Mouse (Mus musculus) lung, embryonic 15.5 days (tissue): ENCODE measurements around the gene Vash2. TPM values are rescaled to one million over a fixed set of nuclear protein-coding genes. Genes with fewer than 3 reads are reported as not detected.

ENCODE experiments used
- ATAC-seq: fragments of 200-750 bp; cut with Nextera tagmentation; 2 replicates; pipeline ENCODE4 v1.8.0; 2017; ENCODE audit warnings: moderate number of reproducible peaks, borderline replicate concordance; ENCODE audit not compliant: low FRiP score, low TSS enrichment; ENCODE audit errors: extremely low read depth
- H3K27ac ChIP-seq: fragments of 300-500 bp; sonication (generic); 2 replicates; pipeline ENCODE4 v1.5.1; 2015; ENCODE audit warnings: moderate library complexity, mild to moderate bottlenecking, inconsistent platforms
- H3K27me3 ChIP-seq: fragments of 300-500 bp; sonication (generic); 2 replicates; pipeline ENCODE4 v1.6.1; 2015; ENCODE audit warnings: inconsistent platforms
- H3K36me3 ChIP-seq: fragments of 300-500 bp; sonication (generic); 2 replicates; pipeline ENCODE4 v1.6.1; 2015; ENCODE audit warnings: inconsistent platforms
- H3K4me1 ChIP-seq: fragments of 300-500 bp; sonication (generic); 2 replicates; pipeline ENCODE4 v1.6.1; 2015; ENCODE audit warnings: inconsistent platforms
- H3K4me2 ChIP-seq: fragments of 300-500 bp; sonication (generic); 2 replicates; pipeline ENCODE4 v1.6.1; 2015; ENCODE audit warnings: inconsistent platforms, mild to moderate bottlenecking, moderate library complexity
- H3K4me3 ChIP-seq: fragments of 300-500 bp; sonication (generic); 2 replicates; pipeline ENCODE4 v1.5.1; 2015; ENCODE audit warnings: mild to moderate bottlenecking, inconsistent platforms
- H3K9ac ChIP-seq: fragments of 300-500 bp; sonication (generic); 2 replicates; pipeline ENCODE4 v1.6.1; 2015; ENCODE audit warnings: inconsistent platforms
- H3K9me3 ChIP-seq: fragments of 300-500 bp; sonication (generic); 2 replicates; pipeline ENCODE4 v1.6.1; 2016; ENCODE audit warnings: inconsistent platforms
- WGBS: fragments of 180-500 bp; shearing (Covaris S2); methylation state at CpG from one replicate; pipeline ENCODE4 v1.1.7; 2015; 5-methylcytosine and 5-hydroxymethylcytosine counted together
- polyA plus RNA-seq: library from polyadenylated mRNA; unstranded; fragments of >200 nt; fragmentation: Nextera tagmentation; extraction: Ambion mirVana; gene quantifications from 2 replicates; pipeline ENCODE4 v1.2.1, GENCODE M21; 2015

Vash2 gene
- polyA plus RNA-seq, 1 experiment from 2014 or later = 23.2 TPM

DNA sequence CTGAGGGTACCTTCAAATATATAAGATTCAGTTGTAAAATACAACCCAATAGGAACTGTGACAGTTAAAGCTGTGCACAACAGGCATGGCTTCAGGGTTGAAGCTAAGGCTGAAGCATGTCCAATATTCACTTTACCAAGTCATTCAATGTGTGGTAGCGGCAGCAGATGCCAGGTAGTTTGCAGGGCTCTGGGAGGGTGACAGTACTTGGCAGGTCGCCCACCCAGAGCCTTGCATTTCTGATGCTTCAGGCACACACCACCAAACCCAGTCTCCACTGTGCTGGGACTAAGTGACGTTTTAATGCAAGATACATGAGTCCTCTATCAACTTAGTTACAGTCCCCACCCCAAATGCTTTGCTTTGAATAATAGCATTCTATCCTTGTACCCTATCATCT is 21.6 kb upstream of the Vash2 start:
- no peak overlapping the region for H3K27ac ChIP-seq
- no peak overlapping the region for H3K4me2 ChIP-seq
- peaks cover 11% of the 10 kb centered on the region; the same call in 1 of the 2 replicates for H3K36me3 ChIP-seq
- H3K4me3 ChIP-seq = no peak overlapping the region
- no peaks in the 10 kb centered on the region for H3K27me3 ChIP-seq
- H3K9me3 ChIP-seq = 0 out of 2 replicates have a peak, but pooled peaks cover 4% of the 10 kb centered on the region
- no peak overlapping the region for H3K9ac ChIP-seq
- 78% methylated on average over 3 of the region's 3 CpGs for WGBS
- no peak for ATAC-seq
- H3K4me1 ChIP-seq = no peaks in the 10 kb centered on the region

DNA sequence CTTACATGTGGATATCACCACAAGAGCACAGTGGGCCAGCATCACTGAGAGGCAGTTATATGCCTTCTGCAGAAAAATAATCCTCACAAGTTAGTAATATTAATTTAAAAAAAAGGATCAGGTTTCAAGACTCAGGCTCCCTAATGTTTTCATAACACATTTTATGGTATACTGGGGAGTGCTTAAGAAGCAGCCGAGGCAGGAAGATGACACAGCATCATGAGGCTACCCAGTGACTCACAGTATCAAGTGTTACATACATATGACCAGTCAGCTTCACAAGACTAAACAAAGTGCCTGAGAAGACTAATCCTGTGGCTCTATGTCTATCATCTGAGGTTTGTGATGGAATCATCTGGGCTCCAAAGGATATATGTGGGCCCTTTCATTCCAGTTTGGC is 18.9 kb upstream of the Vash2 start:
- Histone ChIP-seq H3K4me1 (no peaks in the 10 kb centered on the region), H3K27ac (no peak overlapping the region), H3K4me3 (no peak overlapping the region), H3K27me3 (no peaks in the 10 kb centered on the region), H3K4me2 (no peak overlapping the region), H3K9ac (no peak overlapping the region), H3K36me3 (no peaks in the 10 kb centered on the region), H3K9me3 (0 out of 2 replicates have a peak, but pooled peaks cover 4% of the 10 kb centered on the region)
- WGBS = 57% methylated on average over 1 of the region's 1 CpGs
- no peak for ATAC-seq

DNA sequence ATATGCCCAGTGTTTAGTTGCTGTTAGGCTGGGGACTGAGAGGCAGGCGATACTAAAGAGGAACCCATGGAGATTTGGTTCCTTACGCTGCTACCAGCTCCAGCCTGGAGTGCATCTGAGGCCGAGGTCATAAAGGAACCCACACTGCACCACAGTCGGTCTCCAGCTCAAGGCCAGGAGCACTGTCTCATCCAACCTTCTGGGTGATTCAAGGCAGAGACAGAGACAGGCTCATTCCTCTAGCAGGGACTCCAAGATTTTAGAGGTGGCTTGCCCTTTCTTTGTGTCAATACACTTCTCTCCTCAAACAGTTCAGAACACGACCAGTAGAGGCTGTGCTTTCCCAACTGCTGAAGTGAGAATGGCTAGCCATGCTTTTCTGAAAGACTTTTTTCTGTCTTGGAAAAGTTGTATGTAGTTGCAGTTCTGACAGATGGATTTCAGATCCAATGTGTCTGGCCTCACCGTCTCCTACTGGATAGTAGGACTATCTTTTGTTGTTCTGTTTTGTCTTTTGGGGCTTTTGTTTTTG is 17.3 kb upstream of the Vash2 start:
- H3K36me3 ChIP-seq = no peaks in the 10 kb centered on the region
- 63% methylated on average over 6 of the region's 6 CpGs for WGBS
- H3K4me2 ChIP-seq = no peak overlapping the region
- no peak overlapping the region for H3K4me3 ChIP-seq
- H3K27ac ChIP-seq = no peak overlapping the region
- H3K4me1 ChIP-seq = no peaks in the 10 kb centered on the region
- ATAC-seq = no peak
- 0 out of 2 replicates have a peak, but pooled peaks cover 4% of the 10 kb centered on the region for H3K9me3 ChIP-seq
- no peaks in the 10 kb centered on the region for H3K27me3 ChIP-seq
- no peak overlapping the region for H3K9ac ChIP-seq

DNA sequence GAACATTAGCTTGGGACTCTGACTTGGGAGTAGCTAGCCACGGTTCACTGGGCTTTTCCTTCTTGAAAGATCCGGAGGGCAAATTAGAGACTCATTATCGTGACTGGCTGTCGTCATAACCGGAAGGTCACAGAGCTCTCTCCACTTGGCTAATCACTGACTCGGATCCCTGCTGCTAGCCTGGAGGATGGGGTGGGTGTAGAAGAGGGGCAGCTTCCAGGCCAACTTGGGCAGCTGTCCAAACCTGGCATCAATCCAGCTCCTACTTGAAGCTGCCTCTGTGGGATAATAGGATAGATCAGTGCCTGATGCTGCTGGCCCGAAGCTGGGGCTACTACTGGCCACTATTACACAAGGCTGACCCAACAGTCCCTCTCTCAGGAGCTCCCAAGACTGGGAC is 16.5 kb upstream of the Vash2 start:
- H3K27ac ChIP-seq = no peak overlapping the region
- 47% methylated on average over 7 of the region's 7 CpGs for WGBS
- no peak overlapping the region for H3K4me3 ChIP-seq
- peak; percentile 55; the same call in 1 of the 2 replicates for ATAC-seq
- no peaks in the 10 kb centered on the region for H3K36me3 ChIP-seq
- no peak overlapping the region for H3K9ac ChIP-seq
- H3K4me1 ChIP-seq = no peaks in the 10 kb centered on the region
- H3K9me3 ChIP-seq = 0 out of 2 replicates have a peak, but pooled peaks cover 4% of the 10 kb centered on the region
- no peak overlapping the region for H3K4me2 ChIP-seq
- no peaks in the 10 kb centered on the region for H3K27me3 ChIP-seq

- Histone ChIP-seq H3K27me3 (no peaks in the 10 kb centered on the region), H3K4me2 (no peak overlapping the region), H3K4me1 (no peaks in the 10 kb centered on the region), H3K9me3 (no peaks in the 10 kb centered on the region), H3K9ac (no peak overlapping the region), H3K4me3 (no peak overlapping the region), H3K27ac (no peak overlapping the region), H3K36me3 (no peaks in the 10 kb centered on the region)
- no peak for ATAC-seq
- WGBS = 78% methylated on average over 9 of the region's 9 CpGs
Observed at GRCm38 (mm10) chr1:190989437-190990082, 10.5 kb upstream of the Vash2 start.

- WGBS = 80% methylated on average over 4 of the region's 4 CpGs
- Histone ChIP-seq H3K36me3 (no peaks in the 10 kb centered on the region), H3K4me2 (no peak overlapping the region), H3K4me1 (peaks cover 14% of the 10 kb centered on the region), H3K9me3 (no peaks in the 10 kb centered on the region), H3K9ac (no peak overlapping the region), H3K4me3 (no peak overlapping the region), H3K27ac (no peak overlapping the region), H3K27me3 (no peaks in the 10 kb centered on the region)
- ATAC-seq = no peak
Observed at GRCm38 (mm10) chr1:190981412-190981811, 2.3 kb upstream of the Vash2 start.

- no peak overlapping the region for H3K4me3 ChIP-seq
- no peaks in the 10 kb centered on the region for H3K9me3 ChIP-seq
- no peaks in the 10 kb centered on the region for H3K36me3 ChIP-seq
- no peak for ATAC-seq
- no peaks in the 10 kb centered on the region for H3K27me3 ChIP-seq
- H3K4me1 ChIP-seq = peaks cover 14% of the 10 kb centered on the region
- no peak overlapping the region for H3K27ac ChIP-seq
- no peak overlapping the region for H3K9ac ChIP-seq
- 89% methylated on average over 1 of the region's 1 CpGs for WGBS
- no peak overlapping the region for H3K4me2 ChIP-seq
Observed at GRCm38 (mm10) chr1:190980470-190980869, 1.4 kb upstream of the Vash2 start.

GRCm38 (mm10) chr1:190978511-190979073 is 504 bp downstream of the Vash2 start:
- Histone ChIP-seq H3K27me3 (no peaks in the 10 kb centered on the region), H3K9me3 (no peaks in the 10 kb centered on the region), H3K36me3 (no peaks in the 10 kb centered on the region; the same call in 1 of the 2 replicates), H3K27ac (peak overlapping the region; percentile 91), H3K9ac (peak overlapping the region; percentile 74), H3K4me3 (peak overlapping the region; percentile 68), H3K4me2 (peak overlapping the region; percentile 100), H3K4me1 (peaks cover 14% of the 10 kb centered on the region)
- WGBS = under 1% methylated on average over 46 of the region's 46 CpGs
- ATAC-seq = peak; percentile 74

DNA sequence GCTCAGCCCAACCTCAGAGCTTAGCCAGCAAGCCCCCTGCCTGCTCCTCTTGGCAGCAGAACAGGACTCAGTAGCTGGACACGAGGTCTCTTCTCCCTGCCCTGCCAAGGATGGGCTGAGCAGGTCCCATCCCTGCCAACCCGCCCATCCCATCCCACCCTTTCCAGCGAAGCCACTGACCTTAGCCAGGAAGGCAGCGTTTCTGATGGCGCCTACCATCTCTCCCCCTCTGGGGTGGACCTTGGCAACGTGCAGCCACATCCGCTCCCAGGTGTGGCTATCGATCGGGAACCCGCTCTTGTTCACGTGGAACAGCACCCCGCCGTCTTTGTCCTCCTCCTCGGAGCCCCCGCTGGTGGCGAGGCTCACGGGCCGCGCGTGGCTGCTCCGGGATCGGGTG is 1.1 kb downstream of the Vash2 start:
- H3K4me3 ChIP-seq = peak overlapping the region; percentile 68
- no peaks in the 10 kb centered on the region for H3K9me3 ChIP-seq
- WGBS = under 1% methylated on average over 22 of the region's 22 CpGs
- H3K27ac ChIP-seq = 0 out of 2 replicates have a peak overlapping the region, but pooled peaks have one; percentile 91
- H3K36me3 ChIP-seq = no peaks in the 10 kb centered on the region; the same call in 1 of the 2 replicates
- H3K27me3 ChIP-seq = no peaks in the 10 kb centered on the region
- peak overlapping the region; percentile 100 for H3K4me2 ChIP-seq
- peaks cover 17% of the 10 kb centered on the region for H3K4me1 ChIP-seq
- no peak for ATAC-seq
- peak overlapping the region; percentile 74 for H3K9ac ChIP-seq

DNA sequence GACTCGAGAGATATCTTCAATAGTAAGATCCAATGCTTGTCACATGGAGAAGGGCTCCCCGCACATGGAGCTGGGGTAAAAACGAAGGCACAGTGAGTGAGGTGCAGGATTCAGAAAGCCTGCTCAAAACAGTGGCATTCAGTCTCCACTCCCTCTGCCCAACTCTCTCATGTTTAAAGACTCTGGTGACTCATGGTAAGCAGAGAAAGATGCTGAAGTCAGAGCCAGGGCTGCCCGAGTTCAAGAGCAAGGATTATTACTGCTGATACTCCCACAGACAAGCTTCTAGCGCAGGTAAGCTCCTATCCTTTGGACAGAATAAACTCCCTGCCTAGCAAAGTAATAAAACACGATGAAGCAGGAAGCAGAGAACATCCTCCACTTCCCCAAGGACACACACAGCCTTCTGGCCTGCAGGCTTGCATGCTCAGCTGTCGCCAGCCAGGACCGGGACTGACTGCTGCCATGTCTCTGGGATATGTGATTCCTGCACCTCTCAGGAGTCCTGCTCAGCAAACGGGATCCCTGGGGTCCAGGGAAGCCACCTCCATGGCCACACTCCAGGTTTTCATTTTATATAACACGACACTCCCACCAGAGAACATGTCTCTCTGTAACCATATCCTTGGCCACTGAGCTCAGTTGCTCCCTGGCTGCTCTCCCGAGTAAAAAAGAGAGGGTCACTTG is 2.1 kb downstream of the Vash2 start:
- H3K4me2 ChIP-seq = peak overlapping the region; percentile 100
- H3K4me3 ChIP-seq = peak overlapping the region; percentile 68; the same call in 1 of the 2 replicates
- H3K27me3 ChIP-seq = no peaks in the 10 kb centered on the region
- 35% methylated on average over 11 of the region's 11 CpGs for WGBS
- no peak for ATAC-seq
- H3K36me3 ChIP-seq = no peaks in the 10 kb centered on the region; the same call in 1 of the 2 replicates
- H3K4me1 ChIP-seq = peaks cover 21% of the 10 kb centered on the region
- no peak overlapping the region for H3K27ac ChIP-seq
- no peak overlapping the region for H3K9ac ChIP-seq
- no peaks in the 10 kb centered on the region for H3K9me3 ChIP-seq

DNA sequence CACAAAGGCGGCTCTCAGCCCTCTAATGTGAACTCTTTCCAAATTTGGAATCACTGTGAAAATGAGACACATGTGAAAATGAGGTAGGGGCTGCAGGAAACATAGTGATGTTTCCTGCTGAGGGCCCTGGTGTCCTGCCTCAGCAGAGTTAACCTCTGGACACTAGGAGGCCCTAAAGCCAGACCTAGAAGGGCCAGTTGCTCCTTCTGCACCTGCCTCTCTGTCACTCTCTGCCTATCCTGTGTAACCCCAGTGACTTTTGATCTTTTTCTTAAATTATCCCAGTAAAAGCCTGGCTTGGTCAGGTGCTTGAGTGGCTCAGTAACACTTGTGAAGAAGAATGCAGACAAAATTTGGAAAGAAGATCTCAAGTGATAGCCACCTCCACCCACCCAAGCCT is 4.3 kb downstream of the Vash2 start:
- Histone ChIP-seq H3K27me3 (no peaks in the 10 kb centered on the region), H3K4me1 (peaks cover 21% of the 10 kb centered on the region), H3K4me3 (no peak overlapping the region), H3K4me2 (no peak overlapping the region), H3K36me3 (peaks cover 12% of the 10 kb centered on the region; the same call in 1 of the 2 replicates), H3K9me3 (no peaks in the 10 kb centered on the region), H3K9ac (no peak overlapping the region), H3K27ac (no peak overlapping the region)
- 72% methylated on average over 1 of the region's 1 CpGs for WGBS
- ATAC-seq = no peak

DNA sequence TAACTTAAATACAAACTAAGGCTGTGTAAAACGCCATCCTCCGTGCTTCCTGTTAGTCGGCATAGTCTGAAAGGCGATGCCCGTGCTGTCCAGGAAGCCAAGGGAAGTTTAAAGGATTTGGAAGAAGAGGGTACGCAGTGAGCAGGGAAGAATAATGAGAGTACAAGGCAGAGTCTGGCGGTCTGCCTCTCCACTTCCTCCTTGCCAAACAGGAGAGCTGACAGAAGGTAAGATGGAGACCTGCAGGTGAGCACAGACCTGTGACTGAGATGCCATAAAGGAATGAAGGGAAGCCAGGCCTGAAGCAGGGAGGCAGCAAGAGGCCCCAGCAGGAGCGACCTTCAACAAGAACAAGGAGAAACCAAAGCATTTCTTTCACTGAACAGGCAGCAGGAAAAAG is 4.9 kb downstream of the Vash2 start:
- WGBS = 84% methylated on average over 8 of the region's 8 CpGs
- ATAC-seq = no peak
- no peaks in the 10 kb centered on the region for H3K27me3 ChIP-seq
- H3K4me1 ChIP-seq = peaks cover 21% of the 10 kb centered on the region
- H3K9ac ChIP-seq = no peak overlapping the region
- peaks cover 17% of the 10 kb centered on the region; the same call in 1 of the 2 replicates for H3K36me3 ChIP-seq
- no peak overlapping the region for H3K4me3 ChIP-seq
- H3K9me3 ChIP-seq = no peaks in the 10 kb centered on the region
- no peak overlapping the region for H3K27ac ChIP-seq
- H3K4me2 ChIP-seq = no peak overlapping the region
